12 mouse cellular contexts compared by ENCODE assay signal in genomic region chr2:120971766-120972165, GRCm38 (mm10).
"Had no signal": no experiment of that assay in that cellular context is flagged by ENCODE, and none has a peak within 500 bp of the region (broad histone marks: within the 10 kb centered on the region; RNA-seq: fewer than 3 reads in every experiment).

No protein-coding gene starts in this region.

- H3K27me3 ChIP-seq: neural tube, embryonic 12.5 days; stomach, embryonic 15.5 days had no signal

- H3K9ac ChIP-seq: stomach, embryonic 15.5 days had no signal

- DNase-seq: kidney, adult 8-10 months; kidney, postnatal 36 days; left cerebral cortex, postnatal 4 days; lung, adult 18-20 months; right cerebral cortex, postnatal 14 days; thymus, adult 2 months; thymus, postnatal 25 days had no signal

- H3K9me3 ChIP-seq: limb, embryonic 13.5 days; midbrain, embryonic 12.5 days; neural tube, embryonic 12.5 days; stomach, embryonic 15.5 days had no signal

- H3K27ac ChIP-seq: limb, embryonic 13.5 days; midbrain, embryonic 12.5 days; neural tube, embryonic 12.5 days; stomach, embryonic 15.5 days had no signal

- H3K36me3 ChIP-seq: limb, embryonic 13.5 days; midbrain, embryonic 12.5 days; neural tube, embryonic 12.5 days; stomach, embryonic 15.5 days had no signal

- ATAC-seq: intestine, embryonic 16.5 days had no signal
